Mouse (Mus musculus) stomach, postnatal 0 days (tissue): ENCODE measurements around the gene Rabep2.
A peak's percentile ranks its signal among the peaks of the same experiment; 100 is the strongest.

ENCODE experiments used
- CTCF ChIP-seq: IDR thresholded peaks from 2 replicates; pipeline ENCODE4 v1.5.1; 2016; ENCODE audit warnings: antibody characterized with exemption, low read depth, mild to moderate bottlenecking, moderate library complexity
- EP300 ChIP-seq: optimal IDR thresholded peaks from 2 replicates; pipeline ENCODE3; 2016; ENCODE audit warnings: antibody characterized with exemption

GRCm38 (mm10) chr7:126428631-126429502 is at the start of gene Rabep2:
- TF ChIP-seq EP300 = peak; percentile 27
- peak; percentile 8; the same call in 1 of the 2 replicates for TF ChIP-seq CTCF
